Mouse (Mus musculus): ENCODE data around the gene Atp5b. TPM values are rescaled to one million over a fixed set of nuclear protein-coding genes. Genes with fewer than 3 reads are reported as not detected.

Gene Atp5b
- polyA plus RNA-seq, 2 experiments: 999 to 1,823 TPM

GRCm38 (mm10) chr10:128135374-128135773, 52.3 kb downstream of the Atp5b start:
- ATAC-seq (ENCODE audit: insufficient read depth) (no peak), DNase-seq (ENCODE audit: low read depth in 3 of 3, low spot score in 3 of 3) (no peak)
- Histone ChIP-seq H3K4me2 (ENCODE audit: low read depth) (no peak overlapping the region), H3K9ac (replicated peaks) (no peak overlapping the region), H3K27me3 (ENCODE audit: control insufficient read depth, insufficient read depth, low read length) (no peaks in the 10 kb centered on the region), H3K9me3 (ENCODE audit: control insufficient read depth, low read length) (no peaks in the 10 kb centered on the region), H3K27ac (no peak overlapping the region), H3K36me3 (replicated peaks; ENCODE audit: control insufficient read depth, insufficient read depth, low read depth) (no peaks in the 10 kb centered on the region; the same call in 1 of the 2 replicates), H3K4me3 (ENCODE audit: insufficient read depth in 1 of 2, low read depth in 2 of 2, low read length in 2 of 2) (no peak overlapping the region), H3K4me1 (replicated peaks; ENCODE audit: control insufficient read depth in 2 of 2, insufficient read depth in 2 of 2, low read length in 1 of 2) (no peaks in the 10 kb centered on the region)
- WGBS (ENCODE audit: insufficient replicate concordance): 71% methylated on average over 6 of the region's 6 CpGs
- TF ChIP-seq CTCF (IDR thresholded peaks at IDR 0.05; ENCODE audit: low read depth): no peak
- no peak for TF ChIP-seq EP300 (IDR thresholded peaks at IDR 0.05; ENCODE audit: low read depth)

MicroRNAs encoded within 50 kb of the gene (microRNA counts, 519-probe panel; counts per million panel counts)
- 69.9 counts per million for microRNA mmu-miR-677

Small RNA genes lying within 50 kb of the gene (microRNA-seq; reads per million reads assigned to microRNA genes)
- 64.7 reads per million, percentile 43 among the genes with 10 or more reads in this experiment for gene Mir677

Other genes starting within 250 kb of the Atp5b start
- 0.03 and 0.06 TPM in 2 replicates for gene Rdh19, start 233.3 kb upstream of the Atp5b start, polyA plus RNA-seq (2012; rRNA removed)
- gene Rdh19, start 233.3 kb upstream of the Atp5b start, polyA plus RNA-seq (2014; fragmentation: Nextera tagmentation; extraction: Ambion mirVana): not detected in 2 replicates
- 0.09 and 0.28 TPM in 2 replicates for gene Rdh16f2, start 216.8 kb upstream of the Atp5b start, polyA plus RNA-seq (2012; rRNA removed)
- gene Rdh16f2, start 216.8 kb upstream of the Atp5b start, polyA plus RNA-seq (2014; fragmentation: Nextera tagmentation; extraction: Ambion mirVana): 0.08 and 0.11 TPM in 2 replicates
- 0.92 and 1.1 TPM in 2 replicates for gene Rdh7, start 194.5 kb upstream of the Atp5b start, polyA plus RNA-seq (2012; rRNA removed)
- gene Rdh7, start 194.5 kb upstream of the Atp5b start, polyA plus RNA-seq (2014; fragmentation: Nextera tagmentation; extraction: Ambion mirVana): 1.9 and 2.0 TPM in 2 replicates
- not detected in 2 replicates for gene Sdr9c7, start 184.8 kb upstream of the Atp5b start, polyA plus RNA-seq (2012; rRNA removed)
- gene Sdr9c7, start 184.8 kb upstream of the Atp5b start, polyA plus RNA-seq (2014; fragmentation: Nextera tagmentation; extraction: Ambion mirVana): not detected in 2 replicates
- not detected in 2 replicates for gene Hsd17b6, start 75.7 kb upstream of the Atp5b start, polyA plus RNA-seq (2012; rRNA removed)
- gene Hsd17b6, start 75.7 kb upstream of the Atp5b start, polyA plus RNA-seq (2014; fragmentation: Nextera tagmentation; extraction: Ambion mirVana): not detected in 2 replicates
- gene Prim1, start 68.1 kb upstream of the Atp5b start, polyA plus RNA-seq (2012; rRNA removed): 26.3 and 42.0 TPM in 2 replicates
- gene Prim1, start 68.1 kb upstream of the Atp5b start, polyA plus RNA-seq (2014; fragmentation: Nextera tagmentation; extraction: Ambion mirVana): 78.2 and 84.1 TPM in 2 replicates
- 160 and 272 TPM in 2 replicates for gene Naca, start 47.7 kb upstream of the Atp5b start, polyA plus RNA-seq (2012; rRNA removed)
- gene Naca, start 47.7 kb upstream of the Atp5b start, polyA plus RNA-seq (2014; fragmentation: Nextera tagmentation; extraction: Ambion mirVana): 519 and 530 TPM in 2 replicates
- gene Ptges3, start 24.3 kb upstream of the Atp5b start, polyA plus RNA-seq (2012; rRNA removed): 20.9 and 40.1 TPM in 2 replicates
- gene Ptges3, start 24.3 kb upstream of the Atp5b start, polyA plus RNA-seq (2014; fragmentation: Nextera tagmentation; extraction: Ambion mirVana): 233 and 244 TPM in 2 replicates
- 9.5 TPM in 2 replicates for gene Baz2a, start 8.3 kb downstream of the Atp5b start, polyA plus RNA-seq (2012; rRNA removed)
- 9.1 and 10.3 TPM in 2 replicates for gene Baz2a, start 8.3 kb downstream of the Atp5b start, polyA plus RNA-seq (2014; fragmentation: Nextera tagmentation; extraction: Ambion mirVana)
- 8.0 and 9.5 TPM in 2 replicates for gene Rbms2, start 97.0 kb downstream of the Atp5b start, polyA plus RNA-seq (2012; rRNA removed)
- 4.5 and 6.1 TPM in 2 replicates for gene Rbms2, start 97.0 kb downstream of the Atp5b start, polyA plus RNA-seq (2014; fragmentation: Nextera tagmentation; extraction: Ambion mirVana)
- gene Gls2, start 111.2 kb downstream of the Atp5b start, polyA plus RNA-seq (2012; rRNA removed): 4.2 and 5.5 TPM in 2 replicates
- 3.7 and 4.4 TPM in 2 replicates for gene Gls2, start 111.2 kb downstream of the Atp5b start, polyA plus RNA-seq (2014; fragmentation: Nextera tagmentation; extraction: Ambion mirVana)
- 12.9 and 14.2 TPM in 2 replicates for gene Spryd4, start 128.5 kb downstream of the Atp5b start, polyA plus RNA-seq (2012; rRNA removed)
- 20.8 and 21.4 TPM in 2 replicates for gene Spryd4, start 128.5 kb downstream of the Atp5b start, polyA plus RNA-seq (2014; fragmentation: Nextera tagmentation; extraction: Ambion mirVana)
- 0.02 TPM in 2 replicates for gene Mip, start 142.6 kb downstream of the Atp5b start, polyA plus RNA-seq (2012; rRNA removed)
- not detected in 2 replicates for gene Mip, start 142.6 kb downstream of the Atp5b start, polyA plus RNA-seq (2014; fragmentation: Nextera tagmentation; extraction: Ambion mirVana)
- gene Timeless, start 148.8 kb downstream of the Atp5b start, polyA plus RNA-seq (2012; rRNA removed): 8.1 and 12.9 TPM in 2 replicates
- 23.3 and 23.4 TPM in 2 replicates for gene Timeless, start 148.8 kb downstream of the Atp5b start, polyA plus RNA-seq (2014; fragmentation: Nextera tagmentation; extraction: Ambion mirVana)
- gene Apon, start 170.8 kb downstream of the Atp5b start, polyA plus RNA-seq (2012; rRNA removed): 0.73 and 1.1 TPM in 2 replicates
- gene Apon, start 170.8 kb downstream of the Atp5b start, polyA plus RNA-seq (2014; fragmentation: Nextera tagmentation; extraction: Ambion mirVana): 0.52 and 0.58 TPM in 2 replicates
- gene Apof, start 185.4 kb downstream of the Atp5b start, polyA plus RNA-seq (2012; rRNA removed): 54.1 and 61.3 TPM in 2 replicates
- gene Apof, start 185.4 kb downstream of the Atp5b start, polyA plus RNA-seq (2014; fragmentation: Nextera tagmentation; extraction: Ambion mirVana): 73.7 and 74.1 TPM in 2 replicates
- gene Stat2, start 187.3 kb downstream of the Atp5b start, polyA plus RNA-seq (2012; rRNA removed): 5.9 and 6.4 TPM in 2 replicates
- gene Stat2, start 187.3 kb downstream of the Atp5b start, polyA plus RNA-seq (2014; fragmentation: Nextera tagmentation; extraction: Ambion mirVana): 4.2 and 5.4 TPM in 2 replicates
- gene Il23a, start 215.5 kb downstream of the Atp5b start, polyA plus RNA-seq (2012; rRNA removed): 0.06 and 0.08 TPM in 2 replicates
- not detected in 2 replicates for gene Il23a, start 215.5 kb downstream of the Atp5b start, polyA plus RNA-seq (2014; fragmentation: Nextera tagmentation; extraction: Ambion mirVana)
- 11.5 and 13.3 TPM in 2 replicates for gene Pan2, start 220.1 kb downstream of the Atp5b start, polyA plus RNA-seq (2012; rRNA removed)
- gene Pan2, start 220.1 kb downstream of the Atp5b start, polyA plus RNA-seq (2014; fragmentation: Nextera tagmentation; extraction: Ambion mirVana): 10.1 and 11.5 TPM in 2 replicates
- 23.8 and 38.8 TPM in 2 replicates for gene Cnpy2, start 239.2 kb downstream of the Atp5b start, polyA plus RNA-seq (2012; rRNA removed)
- gene Cnpy2, start 239.2 kb downstream of the Atp5b start, polyA plus RNA-seq (2014; fragmentation: Nextera tagmentation; extraction: Ambion mirVana): 92.7 and 98.3 TPM in 2 replicates